Mouse (Mus musculus): ENCODE results near the gene Capns1.
A peak's percentile ranks its signal among the peaks of the same experiment; 100 is the strongest.

Gene Capns1

GRCm38 (mm10) chr7:30170283-30170951 lies 28.2 kb downstream of the Capns1 start:
- no peak for DNase-seq (ENCODE audit: low read depth)

DNA sequence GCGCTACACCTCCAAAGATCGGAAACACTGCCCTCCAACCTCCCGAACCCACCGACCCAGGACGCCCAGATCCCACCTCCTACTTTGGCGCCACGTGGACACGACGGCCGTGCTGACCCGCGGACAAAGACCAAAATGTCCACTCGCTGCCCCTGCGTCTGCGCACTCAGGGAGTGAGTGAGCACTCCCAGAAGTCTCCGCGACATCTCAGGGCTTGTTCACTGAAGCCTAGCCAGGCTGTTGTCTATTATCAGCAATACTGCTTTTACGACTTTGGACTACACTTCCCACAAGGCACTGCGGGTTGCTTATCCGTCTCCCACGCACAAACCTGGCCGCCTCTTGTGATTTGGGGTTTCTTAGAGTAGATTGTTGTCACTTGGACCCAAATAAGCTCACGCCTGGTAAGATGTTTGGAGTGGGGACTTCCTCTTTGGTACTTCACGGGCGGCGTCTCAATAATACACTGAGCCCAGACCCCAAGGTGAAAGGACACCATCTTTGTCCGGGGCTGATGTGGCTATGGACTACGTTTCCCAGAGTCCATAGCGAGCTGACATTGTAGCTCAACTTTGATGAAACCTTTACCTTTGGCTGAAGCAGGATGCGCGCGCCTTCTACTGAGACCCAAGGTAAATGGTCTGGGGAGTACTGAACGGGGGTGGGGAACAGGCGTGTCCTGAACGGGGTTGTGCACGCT lies 28.9 kb downstream of the Capns1 start, which contains the start of gene Zfp146:
Gene Zfp146, minus strand, starts transcription at position 168 of the 700 bp plus-strand sequence.
- peak; percentile 96 for DNase-seq (ENCODE audit: low read depth)

DNA sequence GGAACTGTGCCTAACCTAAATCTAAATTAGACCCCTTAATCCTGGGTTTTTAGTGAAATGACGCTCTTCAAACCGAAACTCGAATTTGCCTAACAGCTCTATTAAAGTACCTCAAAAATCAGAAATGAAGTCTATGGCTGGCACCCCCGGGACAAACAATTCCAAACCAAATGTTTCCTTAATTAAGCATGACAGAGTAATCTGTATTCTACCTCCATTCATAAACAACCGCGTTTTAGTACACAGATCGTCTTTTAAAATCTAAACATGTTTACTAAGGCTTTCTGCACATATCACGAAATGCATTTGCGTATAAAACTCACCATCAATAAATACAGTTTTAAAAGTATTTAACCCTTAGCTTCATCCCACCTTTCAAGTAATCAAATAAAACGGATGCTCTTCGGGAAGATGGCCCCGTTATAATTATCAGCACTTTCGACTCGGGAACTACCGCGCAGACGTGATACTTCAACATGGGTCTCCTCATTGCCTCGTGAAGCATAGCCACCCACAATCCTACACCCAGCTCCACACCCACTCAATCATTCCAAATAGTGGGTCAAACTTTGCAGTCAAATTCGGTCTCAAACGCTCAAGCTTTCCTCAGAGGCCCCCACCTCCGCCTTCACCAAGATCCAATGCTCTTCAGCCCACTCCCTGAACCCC lies 29.6 kb downstream of the Capns1 start:
- DNase-seq (ENCODE audit: low read depth): no peak

DNA sequence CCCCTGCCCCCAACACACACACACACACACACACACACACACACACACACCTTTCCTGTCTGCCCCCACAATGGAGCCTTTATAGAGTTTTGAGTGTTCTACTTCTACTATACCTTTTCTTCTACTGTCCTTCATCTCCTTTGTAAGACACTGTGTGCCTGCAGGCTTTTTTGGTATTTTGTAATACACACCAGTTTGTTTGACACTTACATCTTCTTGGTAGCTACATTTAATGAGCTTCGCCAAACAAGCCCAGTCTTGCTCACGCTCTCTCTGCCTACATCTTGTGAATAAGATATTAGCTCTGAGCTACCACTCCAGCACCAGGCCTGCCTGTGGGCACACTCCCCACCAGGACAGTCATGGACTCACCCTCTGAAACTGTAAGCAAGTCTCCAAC lies 33.9 kb downstream of the Capns1 start:
- no peak for DNase-seq (ENCODE audit: low read depth)

DNA sequence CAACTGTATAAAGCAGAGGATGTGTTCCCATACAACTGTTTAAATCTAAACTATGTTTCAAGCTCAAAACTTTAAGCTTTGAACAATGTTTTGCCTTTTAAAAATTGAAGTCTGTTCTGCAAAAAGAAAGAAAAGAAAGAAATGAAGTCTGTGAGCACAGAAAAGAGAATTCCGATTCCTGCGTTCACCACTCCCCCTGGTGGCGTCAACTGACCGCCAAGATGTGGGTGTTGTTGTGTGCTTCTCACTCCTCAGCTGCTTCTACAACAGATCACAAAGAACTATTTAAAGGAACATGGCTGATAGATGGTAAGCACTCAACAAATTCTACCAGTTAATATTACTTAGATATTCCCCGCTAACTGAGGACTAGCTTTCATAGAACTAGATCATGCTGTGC lies 35.5 kb downstream of the Capns1 start:
- no peak for DNase-seq (ENCODE audit: low read depth)

GRCm38 (mm10) chr7:30155507-30155906 lies 43.1 kb downstream of the Capns1 start:
- DNase-seq (ENCODE audit: low read depth): no peak

GRCm38 (mm10) chr7:30154040-30154439 lies 44.6 kb downstream of the Capns1 start:
- DNase-seq (ENCODE audit: low read depth): peak; percentile 18

- DNase-seq (ENCODE audit: low read depth): no peak
Observed at GRCm38 (mm10) chr7:30147011-30147410, 51.6 kb downstream of the Capns1 start.

DNA sequence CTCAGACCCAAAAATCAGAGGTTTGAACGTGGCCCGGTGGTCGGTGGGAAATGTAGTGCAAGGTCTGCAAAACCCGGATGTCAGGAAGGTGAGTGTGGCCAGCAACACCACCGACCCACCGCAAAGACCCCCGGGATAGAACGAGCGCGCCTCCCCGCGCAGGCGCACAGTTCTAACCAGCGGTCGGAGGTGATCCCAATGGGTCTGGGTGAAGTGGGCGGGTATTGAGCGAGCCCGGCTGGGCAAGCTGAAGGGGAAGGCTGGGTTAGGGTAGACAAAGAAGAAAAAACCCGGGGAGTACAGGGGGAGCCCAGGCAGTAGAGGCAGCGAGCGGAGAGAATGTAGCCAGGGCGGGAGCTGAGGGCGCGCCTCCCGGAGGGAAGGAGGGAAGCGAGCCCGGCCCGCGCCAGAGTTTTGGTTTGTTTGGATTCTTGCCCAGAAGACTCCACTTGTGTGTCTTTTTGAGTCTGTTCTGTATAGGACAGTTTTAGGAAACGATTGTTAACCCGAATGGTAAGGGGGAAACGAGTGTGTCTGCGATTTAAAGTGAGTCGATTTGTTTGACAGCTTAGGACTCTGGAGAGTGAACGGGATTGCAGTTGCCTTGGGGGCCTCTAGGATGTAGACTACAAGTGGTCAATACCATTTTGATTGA lies 54.9 kb downstream of the Capns1 start:
- no peak for DNase-seq (ENCODE audit: low read depth)

DNA sequence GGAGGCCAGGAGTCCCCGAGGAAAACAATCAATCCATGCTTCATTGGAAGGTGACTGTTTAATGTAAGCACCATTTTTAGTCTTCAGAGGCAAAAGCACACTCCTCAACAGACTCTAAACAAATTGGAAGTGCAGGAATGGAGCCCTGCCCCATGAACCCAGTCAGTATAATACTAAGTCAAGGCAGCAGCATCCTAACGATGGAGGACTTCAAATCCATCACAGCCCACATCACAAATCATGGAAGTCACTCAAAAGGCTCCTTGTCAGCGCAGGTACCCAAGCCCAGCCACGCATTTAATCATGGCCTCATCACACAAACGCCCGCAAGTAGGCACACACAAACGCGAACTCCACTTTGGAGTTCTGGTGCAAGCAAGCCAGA lies 55.4 kb downstream of the Capns1 start:
- no peak for DNase-seq (ENCODE audit: low read depth)
